In the genomic region with DNA sequence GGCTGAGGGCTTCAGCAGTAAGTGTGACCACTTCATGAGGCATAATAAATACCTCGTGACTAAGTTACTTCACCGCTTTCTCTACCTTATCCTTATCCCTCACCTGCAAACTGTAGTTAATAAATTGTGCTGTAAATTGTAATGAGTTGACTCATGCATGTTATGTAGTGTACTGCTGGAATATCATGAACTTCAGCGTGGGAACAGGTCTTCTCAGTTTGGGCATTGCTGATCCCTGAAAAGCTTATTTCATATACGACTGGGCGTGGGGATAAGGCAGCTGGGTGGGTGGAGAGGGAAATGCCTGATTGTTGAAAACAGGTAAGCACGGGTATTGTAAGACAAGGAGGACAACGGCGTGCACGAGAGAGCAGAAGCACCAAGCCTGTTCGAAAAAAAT, we compare ENCODE assay signal across 9 mouse cellular contexts. TPM values are rescaled to one million over a fixed set of nuclear protein-coding genes. Genes with fewer than 3 reads are reported as not detected.
DNase-seq lines count a peak whose midpoint lies in the region; ATAC-seq and TF ChIP-seq lines count a peak whose summit lies in the region.
"Had no signal": no experiment of that assay in that cellular context is flagged by ENCODE, and none has a peak within 500 bp of the region (broad histone marks: within the 10 kb centered on the region; RNA-seq: fewer than 3 reads in every experiment).

No protein-coding gene starts in this region.

- no peak for DNase-seq in liver, embryonic 11.5 days (ENCODE audit: low spot score)
- no peak for DNase-seq in liver
- no peak for DNase-seq in forebrain, embryonic 10.5 days (ENCODE audit: extremely low spot score, low spot score)
- DNase-seq in embryo, embryonic 10.5 days (ENCODE audit: low spot score) = no peak
- no peak for DNase-seq in adrenal gland, adult 8-10 months
- DNase-seq in cerebellum, adult 11-12 months = no peak

- no peaks in the 10 kb centered on the region for H3K9me3 ChIP-seq in liver, embryonic 11.5 days (ENCODE audit: control insufficient read depth, low read length)
- H3K9me3 ChIP-seq in forebrain, embryonic 10.5 days = no peaks in the 10 kb centered on the region
- H3K9me3 ChIP-seq in intestine, postnatal 0 days (ENCODE audit: control insufficient read depth) = no peaks in the 10 kb centered on the region
- no peaks in the 10 kb centered on the region for H3K9me3 ChIP-seq in neural tube, embryonic 13.5 days

- no peaks in the 10 kb centered on the region; the same call in 1 of the 2 replicates for H3K4me1 ChIP-seq in liver, embryonic 11.5 days (replicated peaks; ENCODE audit: control insufficient read depth, insufficient read depth, low read length)
- H3K4me1 ChIP-seq in forebrain, embryonic 10.5 days = peaks cover 16% of the 10 kb centered on the region
- H3K4me1 ChIP-seq in intestine, postnatal 0 days (replicated peaks; ENCODE audit: control insufficient read depth, insufficient read depth, low read length) = no peaks in the 10 kb centered on the region; the same call in 1 of the 2 replicates
- H3K4me1 ChIP-seq in neural tube, embryonic 13.5 days (replicated peaks) = peaks cover 16% of the 10 kb centered on the region

- no peaks in the 10 kb centered on the region for H3K36me3 ChIP-seq in liver, embryonic 11.5 days (ENCODE audit: control insufficient read depth, insufficient read depth, low read length)
- H3K36me3 ChIP-seq in forebrain, embryonic 10.5 days (replicated peaks) = no peaks in the 10 kb centered on the region
- H3K36me3 ChIP-seq in intestine, postnatal 0 days (ENCODE audit: control insufficient read depth, insufficient read depth) = no peaks in the 10 kb centered on the region
- no peaks in the 10 kb centered on the region for H3K36me3 ChIP-seq in neural tube, embryonic 13.5 days

- H3K27me3 ChIP-seq in liver, embryonic 11.5 days (replicated peaks; ENCODE audit: control insufficient read depth, insufficient read depth, low read length) = peaks cover 9% of the 10 kb centered on the region
- H3K27me3 ChIP-seq in forebrain, embryonic 10.5 days (ENCODE audit: poor library complexity, severe bottlenecking) = peaks cover 72% of the 10 kb centered on the region
- no peaks in the 10 kb centered on the region for H3K27me3 ChIP-seq in intestine, postnatal 0 days (replicated peaks; ENCODE audit: control insufficient read depth, insufficient read depth, low read length)
- peaks cover 53% of the 10 kb centered on the region for H3K27me3 ChIP-seq in neural tube, embryonic 13.5 days

- no peak for ATAC-seq in liver, embryonic 11.5 days (replicated peaks; ENCODE audit: low FRiP score)
- peak; percentile 77 for ATAC-seq in intestine, postnatal 0 days
- no peak for ATAC-seq in neural tube, embryonic 13.5 days (ENCODE audit: low read depth)

- H3K9ac ChIP-seq in liver, embryonic 11.5 days (ENCODE audit: low read depth, low read length) = no peak overlapping the region
- H3K9ac ChIP-seq in intestine, postnatal 0 days (ENCODE audit: low read depth, low read length) = no peak overlapping the region
- H3K9ac ChIP-seq in neural tube, embryonic 13.5 days = peak overlapping the region; percentile 62; the same call in 1 of the 2 replicates

- 33% methylated on average over 10 of the region's 10 CpGs for WGBS in liver, embryonic 11.5 days
- 31% methylated on average over 10 of the region's 10 CpGs for WGBS in forebrain, embryonic 10.5 days
- 13% methylated on average over 10 of the region's 10 CpGs for WGBS in intestine, postnatal 0 days
- WGBS in neural tube, embryonic 13.5 days = 28% methylated on average over 10 of the region's 10 CpGs

- peak overlapping the region; percentile 72 for H3K4me2 ChIP-seq in liver, embryonic 11.5 days
- peak overlapping the region; percentile 79 for H3K4me2 ChIP-seq in intestine, postnatal 0 days (replicated peaks; ENCODE audit: low read depth)
- peak overlapping the region; percentile 86 for H3K4me2 ChIP-seq in neural tube, embryonic 13.5 days

- TF ChIP-seq CTCF in intestine, postnatal 0 days (IDR thresholded peaks at IDR 0.05; ENCODE audit: low read depth) = no peak

- no peak overlapping the region for H3K27ac ChIP-seq in liver, embryonic 11.5 days (ENCODE audit: low read depth, low read length)
- H3K27ac ChIP-seq in forebrain, embryonic 10.5 days = no peak overlapping the region
- peak overlapping the region; percentile 91 for H3K27ac ChIP-seq in intestine, postnatal 0 days (ENCODE audit: low read depth, low read length)
- H3K27ac ChIP-seq in neural tube, embryonic 13.5 days (replicated peaks) = no peak overlapping the region

- peak overlapping the region; percentile 47 for H3K4me3 ChIP-seq in liver, embryonic 11.5 days (ENCODE audit: low read depth, low read length)
- H3K4me3 ChIP-seq in forebrain, embryonic 10.5 days = peak overlapping the region; percentile 63
- H3K4me3 ChIP-seq in intestine, postnatal 0 days (ENCODE audit: low read depth, low read length) = peak overlapping the region; percentile 60
- H3K4me3 ChIP-seq in neural tube, embryonic 13.5 days = peak overlapping the region; percentile 46

RNA-seq across cellular contexts. Expression of a gene that starts 0.6 kb away (rescaled TPM):
- 0.92 and 0.94 TPM in 2 replicates for polyA plus RNA-seq in liver, embryonic 11.5 days (2014; fragmentation: Nextera tagmentation; extraction: Ambion mirVana)
- polyA plus RNA-seq in forebrain, embryonic 10.5 days (2016; fragmentation: Nextera tagmentation; extraction: Ambion mirVana) = 0.16 and 0.33 TPM in 2 replicates
- 40.0 and 42.0 TPM in 2 replicates for polyA plus RNA-seq in intestine, postnatal 0 days (2015; fragmentation: Nextera tagmentation; extraction: Ambion mirVana)
- polyA plus RNA-seq in neural tube, embryonic 13.5 days (2015; fragmentation: Nextera tagmentation; extraction: Ambion mirVana) = 1.2 and 1.9 TPM in 2 replicates
- total RNA-seq in adrenal gland, adult 8-10 months (2022) = 1 to 10 TPM in 1 of 4 experiments, under 1 TPM in 3; 0.24 to 3.5 (median 0.60) TPM

RNA-seq across cellular contexts. Expression of a gene that starts 2.9 kb away (rescaled TPM):
- not detected in 2 replicates for polyA plus RNA-seq in liver, embryonic 11.5 days (2014; fragmentation: Nextera tagmentation; extraction: Ambion mirVana)
- not detected in 2 replicates for polyA plus RNA-seq in forebrain, embryonic 10.5 days (2016; fragmentation: Nextera tagmentation; extraction: Ambion mirVana)
- not detected in 2 replicates for polyA plus RNA-seq in intestine, postnatal 0 days (2015; fragmentation: Nextera tagmentation; extraction: Ambion mirVana)
- not detected in 2 replicates for polyA plus RNA-seq in neural tube, embryonic 13.5 days (2015; fragmentation: Nextera tagmentation; extraction: Ambion mirVana)
- under 1 TPM in 1 of 4 experiments, not detected in 3; 0.15 TPM for total RNA-seq in adrenal gland, adult 8-10 months (2022)
- polyA plus RNA-seq: frontal cortex, adult 2 months had no signal

RNA-seq across cellular contexts. Expression of a gene that starts 59.6 kb away (rescaled TPM):
- 0.80 and 0.90 TPM in 2 replicates for polyA plus RNA-seq in liver, embryonic 11.5 days (2014; fragmentation: Nextera tagmentation; extraction: Ambion mirVana)
- 1.1 and 1.5 TPM in 2 replicates for polyA plus RNA-seq in forebrain, embryonic 10.5 days (2016; fragmentation: Nextera tagmentation; extraction: Ambion mirVana)
- polyA plus RNA-seq in intestine, postnatal 0 days (2015; fragmentation: Nextera tagmentation; extraction: Ambion mirVana) = 0.29 and 0.71 TPM in 2 replicates
- 10.5 and 10.8 TPM in 2 replicates for polyA plus RNA-seq in neural tube, embryonic 13.5 days (2015; fragmentation: Nextera tagmentation; extraction: Ambion mirVana)
- total RNA-seq in adrenal gland, adult 8-10 months (2022) = 1 to 10 TPM in 3 of 4 experiments, under 1 TPM in 1; 0.64 to 2.3 (median 1.5) TPM

Comparison
In these comparisons a context has a peak if more than half of its experiments do, and no peak if none do; other contexts are left out.
1. RNA of a gene that starts 0.6 kb away (polyA plus RNA-seq): 40.0 to 42.0 TPM in intestine, postnatal 0 days; 1.2 to 1.9 TPM in neural tube, embryonic 13.5 days, 0.92 to 0.94 TPM in liver, embryonic 11.5 days and 0.16 to 0.33 TPM in forebrain, embryonic 10.5 days; every median in the first group is over 10 times any median in the second.
2. Peak in every context shown above with its lines, with median percentiles within 50 percentile points of each other: H3K4me2 ChIP-seq and H3K4me3 ChIP-seq.